Comparison of ENCODE assay signal across 9 mouse cellular contexts in the genomic region with DNA sequence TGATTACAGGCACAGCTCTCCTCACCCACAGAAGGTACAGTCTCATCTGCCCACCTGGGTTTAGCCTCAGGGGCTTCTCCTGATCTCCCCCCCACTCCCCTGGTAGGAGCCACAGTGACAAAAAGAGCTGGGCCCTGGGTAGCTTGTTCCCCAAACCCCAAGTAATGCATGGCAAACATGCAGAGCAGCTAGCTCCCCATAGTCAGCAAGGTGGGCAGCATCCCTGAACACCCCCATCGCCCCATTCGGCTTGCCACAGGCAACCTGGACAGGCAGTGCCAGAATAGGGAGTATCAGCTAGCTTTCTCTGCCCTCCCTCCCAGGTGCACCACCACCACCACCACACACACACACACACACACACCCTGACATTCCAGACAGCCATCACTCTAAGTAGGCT. TPM values are rescaled to one million over a fixed set of nuclear protein-coding genes. Genes with fewer than 3 reads are reported as not detected.
DNase-seq lines count a peak whose midpoint lies in the region; ATAC-seq and TF ChIP-seq lines count a peak whose summit lies in the region.
"Had no signal": no experiment of that assay in that cellular context is flagged by ENCODE, and none has a peak within 500 bp of the region (broad histone marks: within the 10 kb centered on the region; RNA-seq: fewer than 3 reads in every experiment).

No protein-coding gene starts in this region.

- no peak for ATAC-seq in kidney, embryonic 16.5 days (ENCODE audit: low FRiP score, low TSS enrichment)
- no peak for ATAC-seq in liver, embryonic 11.5 days (replicated peaks; ENCODE audit: low FRiP score)
- ATAC-seq in granulocyte monocyte progenitor cell, adult 5-6 weeks (replicated peaks; ENCODE audit: poor library complexity, severe bottlenecking), result no peak
- ATAC-seq: inflammation-experienced regulatory T-cells, adult 6 months had no signal

- peak overlapping the region; percentile 97 for H3K4me2 ChIP-seq in kidney, embryonic 16.5 days (replicated peaks; ENCODE audit: low read depth, low read length)
- peak overlapping the region; percentile 96 for H3K4me2 ChIP-seq in liver, embryonic 11.5 days

- peaks cover 61% of the 10 kb centered on the region for H3K4me1 ChIP-seq in kidney, embryonic 16.5 days (ENCODE audit: insufficient read depth, low read length)
- H3K4me1 ChIP-seq in bone marrow macrophage, adult 2 months (ENCODE audit: control insufficient read depth, insufficient read depth, low read length), result peaks cover 32% of the 10 kb centered on the region
- peaks cover 47% of the 10 kb centered on the region for H3K4me1 ChIP-seq in liver, embryonic 11.5 days (replicated peaks; ENCODE audit: control insufficient read depth, insufficient read depth, low read length)

- peak overlapping the region; percentile 87; the same call in 1 of the 2 replicates for H3K4me3 ChIP-seq in kidney, embryonic 16.5 days (ENCODE audit: low read length)
- H3K4me3 ChIP-seq in bone marrow macrophage, adult 2 months (ENCODE audit: insufficient read depth, low read length), result peak overlapping the region; percentile 82
- no peak overlapping the region for H3K4me3 ChIP-seq in liver, embryonic 11.5 days (ENCODE audit: low read depth, low read length)

- DNase-seq in adrenal gland, postnatal 10 days, result peak; percentile 7
- no peak for DNase-seq in adrenal gland, adult 2 months
- no peak for DNase-seq in kidney, postnatal 36 days
- no peak for DNase-seq in liver, embryonic 11.5 days (ENCODE audit: low spot score)
- DNase-seq in adrenal gland, adult 8-10 months, result no peak

- peak overlapping the region; percentile 38; the same call in 1 of the 2 replicates for H3K9ac ChIP-seq in kidney, embryonic 16.5 days (replicated peaks; ENCODE audit: low read length)
- H3K9ac ChIP-seq in liver, embryonic 11.5 days (ENCODE audit: low read depth, low read length), result no peak overlapping the region

- 76% methylated on average over 2 of the region's 2 CpGs for WGBS in kidney, embryonic 16.5 days
- WGBS in liver, embryonic 11.5 days, result 81% methylated on average over 2 of the region's 2 CpGs

- TF ChIP-seq POLR2A in bone marrow macrophage, adult 2 months (IDR thresholded peaks at IDR 0.05; ENCODE audit: borderline replicate concordance, low read depth, low read length), result 0 out of 2 replicates have a peak, but pooled peaks have one; percentile 4

- H3K36me3 ChIP-seq in kidney, embryonic 16.5 days (ENCODE audit: insufficient read depth, low read length), result peaks cover 4% of the 10 kb centered on the region
- H3K36me3 ChIP-seq in liver, embryonic 11.5 days (ENCODE audit: control insufficient read depth, insufficient read depth, low read length), result peaks cover 10% of the 10 kb centered on the region; the same call in 1 of the 2 replicates

- TF ChIP-seq CTCF in bone marrow macrophage, adult 2 months (IDR thresholded peaks at IDR 0.05; ENCODE audit: low read depth, low read length), result no peak

- H3K9me3 ChIP-seq in kidney, embryonic 16.5 days (ENCODE audit: low read length), result no peaks in the 10 kb centered on the region
- no peaks in the 10 kb centered on the region for H3K9me3 ChIP-seq in liver, embryonic 11.5 days (ENCODE audit: control insufficient read depth, low read length)

- peak overlapping the region; percentile 88 for H3K27ac ChIP-seq in kidney, embryonic 16.5 days (ENCODE audit: low read length)
- peak overlapping the region; percentile 99 for H3K27ac ChIP-seq in bone marrow macrophage, adult 2 months (ENCODE audit: insufficient read depth, low read depth, low read length)
- H3K27ac ChIP-seq in liver, embryonic 11.5 days (ENCODE audit: low read depth, low read length), result no peak overlapping the region

- no peaks in the 10 kb centered on the region for H3K27me3 ChIP-seq in kidney, embryonic 16.5 days (ENCODE audit: insufficient read depth, low read length)
- H3K27me3 ChIP-seq in liver, embryonic 11.5 days (replicated peaks; ENCODE audit: control insufficient read depth, insufficient read depth, low read length), result no peaks in the 10 kb centered on the region

RNA-seq across cellular contexts. Expression of gene Sh2b3, which starts 4.3 kb away (rescaled TPM):
- 10 to 100 TPM; 37.0 to 41.7 TPM for total RNA-seq in adrenal gland, postnatal 10 days (2021)
- total RNA-seq in adrenal gland, adult 2 months (2021), result 10 to 100 TPM; 28.8 to 32.1 TPM
- polyA plus RNA-seq in adrenal gland, adult 2 months (2012; rRNA removed), result 138 and 147 TPM in 2 replicates
- polyA plus RNA-seq in kidney, embryonic 16.5 days (2015; fragmentation: Nextera tagmentation; extraction: Ambion mirVana), result 17.4 and 17.8 TPM in 2 replicates
- 69.5 and 77.5 TPM in 2 replicates for polyA plus RNA-seq in bone marrow macrophage, adult 2 months (2012; ENCODE audit: insufficient read depth, insufficient read length, missing spikeins)
- 14.7 and 15.7 TPM in 2 replicates for polyA plus RNA-seq in liver, embryonic 11.5 days (2014; fragmentation: Nextera tagmentation; extraction: Ambion mirVana)
- 31.5 and 32.8 TPM in 2 replicates for total RNA-seq in granulocyte monocyte progenitor cell, adult 5-6 weeks (2014; fragmentation: Nextera tagmentation)
- total RNA-seq in granulocyte monocyte progenitor cell, adult 5-6 weeks (2017), result 11.9 and 12.5 TPM in 2 replicates
- total RNA-seq in adrenal gland, adult 8-10 months (2022), result 10 to 100 TPM; 34.5 to 37.3 (median 36.0) TPM

RNA-seq across cellular contexts. Expression of gene Pheta1, which starts 15.6 kb away (rescaled TPM):
- 10 to 100 TPM; 10.1 to 10.6 TPM for total RNA-seq in adrenal gland, postnatal 10 days (2021)
- total RNA-seq in adrenal gland, adult 2 months (2021), result 1 to 10 TPM; 5.6 to 9.2 TPM
- polyA plus RNA-seq in adrenal gland, adult 2 months (2012; rRNA removed), result 24.3 and 27.4 TPM in 2 replicates
- 28.9 and 33.2 TPM in 2 replicates for polyA plus RNA-seq in kidney, embryonic 16.5 days (2015; fragmentation: Nextera tagmentation; extraction: Ambion mirVana)
- polyA plus RNA-seq in bone marrow macrophage, adult 2 months (2012; ENCODE audit: insufficient read depth, insufficient read length, missing spikeins), result 6.5 and 6.6 TPM in 2 replicates
- 12.1 and 13.7 TPM in 2 replicates for polyA plus RNA-seq in liver, embryonic 11.5 days (2014; fragmentation: Nextera tagmentation; extraction: Ambion mirVana)
- 0.62 and 2.6 TPM in 2 replicates for total RNA-seq in granulocyte monocyte progenitor cell, adult 5-6 weeks (2014; fragmentation: Nextera tagmentation)
- total RNA-seq in granulocyte monocyte progenitor cell, adult 5-6 weeks (2017), result 1.1 and 2.2 TPM in 2 replicates
- total RNA-seq in adrenal gland, adult 8-10 months (2022), result 1 to 10 TPM; 6.3 to 9.5 (median 7.5) TPM
